Mouse (Mus musculus) gastrocnemius, adult 18-20 months (tissue): ENCODE measurements around the gene Slc9a9. TPM values are rescaled to one million over a fixed set of nuclear protein-coding genes. Genes with fewer than 3 reads are reported as not detected.

ENCODE experiments used
- DNase-seq: peaks from one replicate; pipeline ENCODE4 v3.0.0; 2021; ENCODE audit warnings: low spot score
- total RNA-seq, 2 experiments: library from RNA; stranded (reverse); gene quantifications; 2 replicates each; pipeline ENCODE4 v1.2.3; 2021

Gene Slc9a9
- total RNA-seq, 2 experiments from 2014 or later = 1.6 to 2.5 TPM

GRCm38 (mm10) chr9:94732136-94732535, 62.4 kb downstream of the Slc9a9 start:
- no peak for DNase-seq

GRCm38 (mm10) chr9:94732599-94733287, 63.0 kb downstream of the Slc9a9 start:
- DNase-seq = no peak

GRCm38 (mm10) chr9:94734320-94734719, 64.6 kb downstream of the Slc9a9 start:
- DNase-seq = no peak

GRCm38 (mm10) chr9:94737226-94737625, 67.5 kb downstream of the Slc9a9 start:
- DNase-seq = no peak

GRCm38 (mm10) chr9:94738555-94739427, 69.1 kb downstream of the Slc9a9 start:
- DNase-seq = peak; percentile 67

- DNase-seq = no peak
These were observed 71.1 kb downstream of the Slc9a9 start for GRCm38 (mm10) chr9:94740841-94741240.

- DNase-seq = no peak
These were observed 73.6 kb downstream of the Slc9a9 start for GRCm38 (mm10) chr9:94743291-94743690.

- DNase-seq = no peak
These were observed 78.8 kb downstream of the Slc9a9 start for GRCm38 (mm10) chr9:94748503-94748902.

GRCm38 (mm10) chr9:94750187-94750586, 80.5 kb downstream of the Slc9a9 start:
- no peak for DNase-seq

GRCm38 (mm10) chr9:94750935-94751637, 81.4 kb downstream of the Slc9a9 start:
- DNase-seq = no peak

- DNase-seq = no peak
These were observed 81.9 kb downstream of the Slc9a9 start for GRCm38 (mm10) chr9:94751638-94752021.

GRCm38 (mm10) chr9:94752121-94752520, 82.4 kb downstream of the Slc9a9 start:
- DNase-seq = no peak

- DNase-seq = no peak
These were observed 90.2 kb downstream of the Slc9a9 start for GRCm38 (mm10) chr9:94759904-94760303.

- no peak for DNase-seq
These were observed 98.4 kb downstream of the Slc9a9 start for GRCm38 (mm10) chr9:94768114-94768513.

GRCm38 (mm10) chr9:94768524-94768923, 98.8 kb downstream of the Slc9a9 start:
- DNase-seq = no peak

- no peak for DNase-seq
These were observed 103.6 kb downstream of the Slc9a9 start for GRCm38 (mm10) chr9:94773357-94773756.

- no peak for DNase-seq
These were observed 118.6 kb downstream of the Slc9a9 start for GRCm38 (mm10) chr9:94788261-94788660.

GRCm38 (mm10) chr9:94790966-94791365, 121.3 kb downstream of the Slc9a9 start:
- DNase-seq = no peak

GRCm38 (mm10) chr9:94803073-94803472, 133.4 kb downstream of the Slc9a9 start:
- no peak for DNase-seq

GRCm38 (mm10) chr9:94805506-94805905, 135.8 kb downstream of the Slc9a9 start:
- DNase-seq = no peak

GRCm38 (mm10) chr9:94815518-94815917, 145.8 kb downstream of the Slc9a9 start:
- DNase-seq = no peak

- DNase-seq = no peak
These were observed 151.6 kb downstream of the Slc9a9 start for GRCm38 (mm10) chr9:94821268-94821667.
